Mouse (Mus musculus) thymus, postnatal 25 days (tissue): ENCODE data around the gene Mto1.
A peak's percentile ranks its signal among the peaks of the same experiment; 100 is the strongest.
"Not testable (repeated sequence)": the region's sequence is repeated elsewhere in the genome, so short reads cannot be mapped to it uniquely, and the experiment has no call there.

Experiments used
- DNase-seq: peaks from one replicate; pipeline ENCODE4 v3.0.0; 2022

The Mto1 gene

GRCm38 (mm10) chr9:78506722-78507077 is 58.7 kb downstream of the Mto1 start:
- no peak for DNase-seq

GRCm38 (mm10) chr9:78508106-78508786 is 60.2 kb downstream of the Mto1 start:
- no peak for DNase-seq

GRCm38 (mm10) chr9:78511705-78512104 is 63.7 kb downstream of the Mto1 start:
- no peak for DNase-seq

- no peak for DNase-seq
Observed at GRCm38 (mm10) chr9:78513776-78514500, 65.9 kb downstream of the Mto1 start.

- DNase-seq: no peak
Observed at GRCm38 (mm10) chr9:78514681-78515080, 66.7 kb downstream of the Mto1 start.

GRCm38 (mm10) chr9:78516125-78516524 is 68.1 kb downstream of the Mto1 start:
- no peak for DNase-seq

GRCm38 (mm10) chr9:78517237-78517636 is 69.2 kb downstream of the Mto1 start:
- DNase-seq: not testable (repeated sequence)

GRCm38 (mm10) chr9:78520127-78520779 is 72.2 kb downstream of the Mto1 start:
- DNase-seq: no peak

GRCm38 (mm10) chr9:78520780-78521601 is 73.0 kb downstream of the Mto1 start:
- DNase-seq: peak; percentile 32

GRCm38 (mm10) chr9:78521689-78522088 is 73.7 kb downstream of the Mto1 start:
- DNase-seq: peak; percentile 58
